Mouse (Mus musculus) mature B cell (primary cell): ENCODE measurements around the gene Hcfc1r1.

ENCODE experiments used
- in situ Hi-C: fragments of 300-500 bp; cut with MboI; formaldehyde crosslinking; loops from 2 replicates; pipeline ENCODE4 v1.14.3; 2019

Hcfc1r1 gene

GRCm38 (mm10) chr17:23675127-23675526 lies 1.7 kb downstream of the Hcfc1r1 start:
- in situ Hi-C loops = no loop called here

DNA sequence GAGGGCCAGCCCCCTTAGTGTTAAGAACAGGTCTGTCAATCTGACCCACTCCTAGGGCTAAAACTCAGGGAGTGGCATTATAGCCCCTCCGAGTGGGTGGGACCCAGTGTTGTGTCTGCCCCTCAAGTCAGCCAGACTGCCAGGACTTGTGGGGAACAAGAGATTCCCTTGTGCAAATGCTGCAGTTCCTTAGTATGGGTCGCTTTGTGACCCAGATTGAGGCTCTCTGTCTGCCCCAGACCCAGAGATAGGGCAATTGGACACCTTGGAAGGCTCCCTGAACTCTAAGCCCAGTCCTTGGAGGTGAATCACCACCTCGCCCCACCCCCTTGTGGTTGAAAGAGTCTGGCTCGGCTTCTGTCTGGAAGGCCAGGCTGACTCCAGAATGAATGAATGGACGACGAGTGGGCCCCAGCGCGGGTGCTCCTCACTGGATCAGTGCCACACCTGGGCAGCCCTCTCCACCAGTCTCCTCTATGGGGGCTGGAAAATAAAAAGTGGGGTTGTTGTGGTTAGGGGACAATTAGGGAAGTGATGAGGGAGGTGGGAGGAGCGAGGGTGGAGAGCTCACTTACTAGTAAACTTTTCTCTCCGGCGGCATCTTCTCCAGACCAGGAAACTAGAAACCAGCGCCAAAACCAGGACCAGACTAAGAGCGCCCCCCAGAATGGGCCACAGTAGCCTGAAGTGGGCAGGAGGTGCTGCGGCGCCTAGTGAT lies 2.3 kb downstream of the Hcfc1r1 start:
- in situ Hi-C loops = no loop called here

GRCm38 (mm10) chr17:23676473-23677031 lies 3.2 kb downstream of the Hcfc1r1 start:
- in situ Hi-C loops = no loop called here

GRCm38 (mm10) chr17:23677236-23677679 lies 3.9 kb downstream of the Hcfc1r1 start, which contains the start of gene Tnfrsf12a:
Gene Tnfrsf12a (minus strand): TSS chr17:23677468.
- in situ Hi-C loops = no loop called here

DNA sequence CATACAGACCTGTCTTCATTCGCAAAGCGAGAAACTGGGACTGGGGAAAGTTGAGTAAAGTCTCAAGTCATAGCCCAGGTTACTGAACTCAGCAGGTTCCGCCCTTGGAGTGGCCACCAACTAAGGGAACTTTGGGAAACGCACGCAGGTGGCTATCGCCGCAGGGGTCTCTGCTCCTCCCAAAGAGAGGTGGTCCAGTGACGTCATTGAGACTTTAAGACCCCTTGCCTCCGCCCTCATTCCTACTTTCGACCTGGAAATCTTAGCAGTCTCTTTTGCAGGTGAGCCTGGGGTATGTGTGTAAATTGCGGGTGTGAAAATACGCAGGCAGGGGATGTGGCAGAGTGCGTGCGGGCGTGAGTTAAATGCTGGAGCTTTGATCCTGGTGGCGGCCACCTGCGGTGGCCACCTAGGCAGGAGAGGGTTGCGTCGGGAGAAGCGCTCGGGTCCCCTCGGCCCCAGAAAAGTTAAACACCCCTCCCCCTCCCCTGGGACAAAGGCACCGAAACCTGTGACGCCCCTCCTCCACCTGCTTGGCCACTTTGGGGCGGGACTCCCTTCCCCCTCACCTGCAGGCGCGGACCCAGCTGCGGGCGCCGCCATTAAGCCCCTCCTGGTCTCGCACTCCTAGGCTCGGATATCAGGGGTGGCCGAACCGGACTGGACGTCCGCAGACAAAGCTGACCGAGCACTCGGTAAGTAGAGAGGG lies 5.9 kb downstream of the Hcfc1r1 start, which contains the start of gene Cldn6:
Cldn6 (plus strand) TSS at position 123 of the 709 bp plus-strand sequence.
- in situ Hi-C loops = no loop called here

DNA sequence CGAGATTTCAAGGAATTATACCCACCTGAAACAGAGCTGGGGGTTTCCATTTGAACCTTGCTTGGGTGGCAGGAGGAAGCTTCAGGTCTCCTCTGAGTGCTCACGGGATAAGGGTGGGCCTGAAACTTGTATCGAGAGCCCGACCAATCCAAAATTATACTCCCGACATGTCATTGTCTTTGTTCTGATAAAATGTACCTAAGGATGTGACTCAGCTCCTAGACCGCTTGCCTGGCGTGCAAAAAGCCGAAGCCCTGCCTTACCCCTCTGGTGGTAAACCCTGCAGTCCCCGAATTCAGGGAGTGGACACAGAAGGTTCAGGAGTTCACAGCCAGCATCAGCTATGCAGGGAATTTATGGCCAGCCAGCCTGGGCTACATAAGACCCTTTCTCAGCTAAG lies 6.9 kb downstream of the Hcfc1r1 start:
- in situ Hi-C loops = no loop called here

DNA sequence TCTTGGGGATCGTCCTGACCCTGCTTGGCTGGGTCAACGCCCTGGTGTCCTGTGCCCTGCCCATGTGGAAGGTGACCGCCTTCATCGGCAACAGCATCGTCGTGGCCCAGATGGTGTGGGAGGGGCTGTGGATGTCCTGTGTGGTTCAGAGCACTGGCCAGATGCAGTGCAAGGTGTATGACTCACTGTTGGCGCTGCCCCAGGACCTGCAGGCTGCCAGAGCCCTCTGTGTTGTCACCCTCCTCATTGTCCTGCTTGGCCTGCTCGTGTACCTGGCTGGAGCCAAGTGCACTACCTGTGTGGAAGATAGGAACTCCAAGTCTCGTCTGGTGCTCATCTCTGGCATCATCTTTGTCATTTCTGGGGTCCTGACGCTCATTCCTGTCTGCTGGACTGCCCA lies 7.7 kb downstream of the Hcfc1r1 start:
- in situ Hi-C loops = no loop called here

DNA sequence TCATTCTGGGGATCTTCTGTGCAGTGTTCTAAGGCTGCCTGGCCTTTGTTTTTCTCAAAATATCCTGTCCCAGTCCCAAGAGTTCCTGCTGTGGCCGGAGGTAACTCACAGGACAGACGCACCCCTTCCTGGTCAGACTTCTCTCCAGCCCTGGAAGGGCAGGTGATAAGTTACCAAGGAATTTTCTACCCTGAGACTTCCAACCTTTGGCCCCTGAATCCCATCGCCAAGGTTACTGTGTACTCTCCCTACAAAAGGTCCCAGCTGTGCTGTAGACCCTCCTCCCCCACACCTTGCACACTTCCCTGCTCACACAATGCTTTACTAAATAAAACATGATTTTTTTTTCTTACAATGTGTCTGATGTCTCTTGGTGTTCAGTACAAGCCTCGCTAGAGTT lies 8.7 kb downstream of the Hcfc1r1 start:
- in situ Hi-C loops = no loop called here

DNA sequence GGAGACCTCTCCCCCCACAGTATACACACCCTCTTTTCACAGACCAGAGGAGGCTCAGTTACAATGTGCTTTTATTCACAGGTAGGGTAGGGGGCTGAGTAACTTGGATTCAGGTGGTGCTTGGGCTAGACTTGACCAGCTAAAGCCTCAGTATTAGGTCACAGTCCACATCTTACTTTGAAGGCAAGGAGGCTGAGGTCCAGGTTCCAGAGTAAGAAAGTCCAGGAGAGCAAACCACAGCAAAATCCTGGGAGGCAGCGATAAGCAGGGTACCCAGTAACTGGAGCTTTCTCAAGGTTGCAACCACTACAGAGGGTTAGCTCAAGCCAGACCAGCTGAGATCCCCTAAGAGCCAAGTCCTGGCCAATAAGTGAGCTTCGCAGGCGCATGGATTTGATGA lies 9.1 kb downstream of the Hcfc1r1 start:
- in situ Hi-C loops = no loop called here

DNA sequence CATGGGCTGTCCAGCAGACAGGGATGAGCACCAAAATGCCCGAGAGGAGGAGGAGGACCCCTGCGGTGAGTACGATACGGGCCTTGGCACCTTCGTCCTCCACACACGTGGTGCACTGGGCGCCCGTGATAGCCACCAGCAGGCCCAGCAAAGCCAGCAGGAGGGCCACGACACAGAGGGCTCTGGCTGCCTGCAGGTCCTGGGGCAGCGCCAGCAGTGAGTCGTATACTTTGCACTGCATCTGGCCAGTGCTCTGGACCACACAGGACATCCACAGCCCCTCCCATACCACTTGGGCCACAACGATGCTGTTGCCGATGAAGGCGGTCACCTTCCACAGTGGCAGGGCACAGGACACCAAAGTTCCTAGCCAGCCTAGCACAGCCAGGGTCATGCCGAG lies 9.8 kb downstream of the Hcfc1r1 start:
- in situ Hi-C loops = no loop called here

DNA sequence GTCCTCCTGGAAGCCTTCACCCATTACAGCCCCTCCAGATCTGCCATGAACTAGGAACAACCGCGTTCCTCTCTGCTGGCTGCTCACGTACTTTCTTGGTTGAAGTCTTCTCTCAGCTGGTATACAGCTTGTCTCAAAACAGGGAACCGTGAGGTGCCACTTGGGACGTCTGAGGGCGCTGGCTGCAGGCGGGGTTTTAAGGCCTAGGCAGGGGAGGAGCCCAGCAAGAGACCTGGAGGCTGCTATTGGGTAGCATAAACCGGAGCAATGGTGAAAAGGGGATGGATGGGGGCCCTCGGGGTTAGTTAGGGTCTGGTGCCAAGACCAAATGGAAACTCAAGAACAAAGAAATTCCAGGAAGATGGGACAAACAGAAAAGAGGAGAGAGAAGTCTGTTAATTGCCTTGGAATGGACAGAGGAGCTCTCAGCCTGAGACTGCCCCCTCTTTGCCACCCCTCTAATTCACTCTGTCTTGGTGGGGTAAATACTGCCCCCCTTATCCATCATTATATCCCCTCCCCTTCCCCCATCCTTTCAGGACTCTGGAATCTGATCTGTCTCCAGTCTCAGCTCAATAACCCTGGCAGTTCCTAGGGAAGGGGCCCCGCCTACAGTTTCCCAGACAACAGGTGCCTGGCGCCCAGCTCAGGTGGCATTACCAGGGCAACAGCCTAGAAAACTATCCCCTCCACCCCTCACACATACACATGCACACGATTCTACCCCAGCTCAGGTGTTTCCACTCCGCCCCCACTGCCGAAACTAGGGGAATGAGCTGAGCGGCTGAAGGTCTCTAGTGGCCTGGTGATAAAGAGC lies 10.7 kb downstream of the Hcfc1r1 start, which contains the start of gene Cldn9:
Cldn9 (minus strand) TSS at position 171 of the 817 bp plus-strand sequence.
- in situ Hi-C loops = no loop called here

- in situ Hi-C loops = no loop called here
These were observed 21.1 kb downstream of the Hcfc1r1 start for GRCm38 (mm10) chr17:23694491-23694890.

GRCm38 (mm10) chr17:23695801-23696200 lies 22.4 kb downstream of the Hcfc1r1 start:
- in situ Hi-C loops = no loop called here

- in situ Hi-C loops = no loop called here
These were observed 26.0 kb downstream of the Hcfc1r1 start for GRCm38 (mm10) chr17:23699131-23700077.

DNA sequence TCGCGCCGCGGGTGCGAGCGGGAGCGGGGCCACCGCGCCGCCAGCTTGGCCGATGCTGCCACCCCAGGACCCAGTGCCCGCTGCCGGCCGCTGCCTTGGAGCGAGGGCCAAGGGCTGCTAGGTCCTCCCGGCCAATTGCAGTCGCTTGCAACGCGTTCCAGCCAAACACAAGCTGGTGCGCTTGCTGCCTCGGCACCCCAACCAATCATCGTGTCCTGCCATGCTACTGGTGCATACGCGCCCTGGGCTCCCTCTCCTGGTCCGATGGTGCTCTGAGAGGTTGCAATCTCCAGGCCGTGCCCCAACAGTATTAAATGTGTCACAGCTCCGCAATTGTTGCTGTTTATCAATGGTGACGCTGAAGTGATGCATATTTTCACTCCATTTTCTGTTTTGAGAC lies 26.7 kb downstream of the Hcfc1r1 start:
- in situ Hi-C loops = no loop called here

- in situ Hi-C loops = no loop called here
These were observed 29.9 kb downstream of the Hcfc1r1 start for GRCm38 (mm10) chr17:23703301-23703700.

GRCm38 (mm10) chr17:23704741-23705140 lies 31.3 kb downstream of the Hcfc1r1 start:
- in situ Hi-C loops = no loop called here

DNA sequence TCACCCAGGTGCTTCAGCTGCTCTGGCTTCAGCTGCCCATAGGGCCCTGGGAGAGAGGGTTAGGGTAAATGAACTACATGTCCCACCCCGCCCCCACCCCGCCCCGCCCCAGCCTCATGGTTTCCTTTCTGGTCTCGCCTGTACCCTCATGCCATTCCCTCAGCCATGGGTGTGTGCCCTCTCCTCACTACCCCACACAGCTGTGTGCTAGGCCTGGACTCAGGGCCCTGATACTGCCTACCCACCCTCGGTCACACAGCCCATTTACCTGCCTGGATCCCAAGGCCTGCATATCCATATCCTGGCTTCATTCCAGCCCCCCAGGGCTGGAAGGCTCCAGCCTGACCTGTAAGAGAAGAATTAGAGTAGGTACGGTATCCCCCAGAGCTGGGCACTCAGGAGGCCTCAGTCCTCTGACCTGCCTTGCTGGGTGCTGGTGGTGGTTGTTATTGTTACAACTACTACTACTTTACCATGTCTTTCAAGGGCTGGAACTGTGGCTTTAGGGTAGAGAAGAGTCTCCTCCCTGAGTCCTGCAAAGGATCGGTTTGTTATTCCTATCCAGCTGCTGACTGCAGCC lies 32.2 kb downstream of the Hcfc1r1 start:
- in situ Hi-C loops = no loop called here

DNA sequence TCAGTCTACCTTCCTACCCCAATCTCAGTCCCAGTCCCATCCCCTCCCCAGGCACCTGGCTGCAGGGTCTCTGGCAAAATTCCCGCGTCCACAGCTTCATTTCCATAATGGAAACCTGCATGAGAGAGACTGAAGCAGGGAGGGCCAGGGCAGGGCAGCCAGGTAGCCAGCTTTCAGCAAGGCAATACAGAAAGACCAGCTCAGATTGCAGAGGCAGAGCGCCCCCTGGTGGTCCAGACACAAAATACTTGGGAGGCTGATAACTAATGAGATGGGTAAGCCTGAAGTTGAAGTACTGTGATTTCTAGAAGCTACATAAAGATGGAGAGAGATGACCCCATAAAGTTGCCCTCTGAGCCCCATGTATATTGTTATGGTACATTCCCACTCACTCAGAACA lies 32.8 kb downstream of the Hcfc1r1 start:
- in situ Hi-C loops = no loop called here

DNA sequence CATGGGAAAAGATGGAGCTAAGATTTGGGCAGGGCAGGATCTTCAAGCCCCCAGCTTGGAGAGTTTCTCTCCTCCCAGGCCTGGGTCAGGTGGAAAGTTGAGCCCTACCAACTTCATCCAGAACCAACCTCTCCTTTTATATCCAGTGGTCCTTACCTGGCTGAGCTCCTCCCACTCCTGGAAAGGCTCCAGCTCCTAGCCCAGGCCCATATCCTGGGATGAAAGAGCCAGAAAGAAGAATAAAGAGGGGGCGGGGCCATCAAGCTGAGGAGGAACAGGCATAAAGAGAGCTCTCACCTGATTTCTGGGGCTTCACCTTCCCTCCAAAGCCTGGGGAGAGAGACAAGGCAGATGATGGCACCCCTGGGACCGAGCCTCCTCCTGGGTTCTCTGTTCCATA lies 43.6 kb downstream of the Hcfc1r1 start:
- in situ Hi-C loops = loop anchor here (5.0 kb wide), 1 partner anchor 50 kb away; no protein-coding TSS in a partner anchor
